Mouse (Mus musculus): ENCODE results near the gene Impdh2.

DNA sequence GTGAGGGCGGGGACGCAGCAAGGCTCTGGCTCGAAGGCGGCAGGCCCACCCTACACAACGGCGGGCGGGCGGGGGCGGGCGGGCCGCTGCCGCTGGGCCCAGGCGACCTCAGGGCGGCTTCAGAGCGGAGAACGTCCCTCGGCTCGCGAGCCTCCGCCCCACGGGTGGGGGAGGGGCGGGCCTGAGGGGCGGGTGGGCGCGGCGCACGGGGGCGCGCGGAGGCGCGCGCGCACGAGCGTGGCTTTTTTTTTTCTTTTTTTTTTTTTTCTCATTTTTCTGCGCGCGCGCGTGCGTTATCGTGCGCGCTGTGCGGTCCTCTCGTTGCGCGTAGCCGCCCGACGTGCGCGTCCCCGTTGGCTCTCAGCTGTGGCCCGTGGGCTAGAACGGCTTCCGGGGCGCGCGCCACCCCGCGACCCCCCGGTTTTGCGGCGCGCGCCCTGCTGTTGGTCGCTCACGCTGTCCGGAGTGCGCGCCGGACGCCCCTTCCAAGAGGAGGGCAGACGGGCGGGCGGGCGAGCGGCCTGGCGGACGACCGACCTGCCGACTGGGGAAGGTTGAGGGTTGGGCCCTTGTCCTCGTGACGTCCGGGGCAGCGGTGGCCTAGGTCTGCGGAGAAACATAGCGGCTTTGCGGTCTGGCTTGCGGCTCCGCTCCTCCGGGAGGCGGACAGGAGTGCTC, 42.7 kb upstream of the Impdh2 start:
- no peak for TF ChIP-seq CTCF (IDR thresholded peaks at IDR 0.05; ENCODE audit: low read depth)
- no peak for TF ChIP-seq EP300 (IDR thresholded peaks at IDR 0.05; ENCODE audit: low read depth)

Data from liver, postnatal 0 days (tissue).